7 mouse cellular contexts compared by ENCODE assay signal in genomic region chr8:20154091-20154490, GRCm38 (mm10).
DNase-seq lines count a peak whose midpoint lies in the region; TF ChIP-seq lines count a peak whose summit lies in the region.
"Not testable (repeated sequence)": the region's sequence is repeated elsewhere in the genome, so short reads cannot be mapped to it uniquely, and the experiment has no call there.

No protein-coding gene starts in this region.

- intact Hi-C loops in gastrocnemius, adult 2 months (cut with DNase I); left cerebral cortex, postnatal 4 days (cut with DNase I): not testable (repeated sequence)

- DNase-seq in cerebellum, adult 11-12 months: peak; percentile 21
- DNase-seq in gastrocnemius, adult 2 months: peak; percentile 11
- DNase-seq in heart, adult 11 months: peak; percentile 96
- peak; percentile 36 for DNase-seq in kidney, adult 11 months
- DNase-seq in left cerebral cortex, postnatal 4 days: peak; percentile 7
- DNase-seq in ovary, postnatal 36 days (ENCODE audit: low spot score): peak; percentile 3
- peak; percentile 2 for DNase-seq in thymus, postnatal 14 days

- not testable (repeated sequence) for TF ChIP-seq CTCF in gastrocnemius, adult 2 months (IDR thresholded peaks at IDR 0.05)

- H3K27ac ChIP-seq in gastrocnemius, adult 2 months: not testable (repeated sequence)

- not testable (repeated sequence) for H3K4me3 ChIP-seq in gastrocnemius, adult 2 months

Comparison
In these comparisons a context has a peak if more than half of its experiments do, and no peak if none do; other contexts are left out.
1. DNase-seq: peak in every context shown above with its lines; median percentile 96 in heart, adult 11 months; 36 in kidney, adult 11 months; 21 in cerebellum, adult 11-12 months; 11 in gastrocnemius, adult 2 months; 7 in left cerebral cortex, postnatal 4 days; 3 in ovary, postnatal 36 days; 2 in thymus, postnatal 14 days.